25 mouse cellular contexts compared by ENCODE assay signal in genomic region chr8:94540889-94541795, GRCm38 (mm10). TPM values are rescaled to one million over a fixed set of nuclear protein-coding genes. Genes with fewer than 3 reads are reported as not detected.
DNase-seq lines count a peak whose midpoint lies in the region; ATAC-seq lines count a peak whose summit lies in the region.
"Had no signal": no experiment of that assay in that cellular context is flagged by ENCODE, and none has a peak within 500 bp of the region (broad histone marks: within the 10 kb centered on the region; RNA-seq: fewer than 3 reads in every experiment).

No protein-coding gene starts in this region.

- H3K4me3 ChIP-seq in hindbrain, embryonic 12.5 days = no peak overlapping the region
- H3K4me3 ChIP-seq: embryonic facial prominence, embryonic 12.5 days; gastrocnemius, adult 2 months; heart, embryonic 13.5 days; neural tube, embryonic 12.5 days had no signal

- H3K36me3 ChIP-seq in hindbrain, embryonic 12.5 days = no peaks in the 10 kb centered on the region
- H3K36me3 ChIP-seq: embryonic facial prominence, embryonic 12.5 days; heart, embryonic 13.5 days; neural tube, embryonic 12.5 days had no signal

- H3K4me2 ChIP-seq in hindbrain, embryonic 12.5 days (replicated peaks) = no peak overlapping the region
- H3K4me2 ChIP-seq: embryonic facial prominence, embryonic 12.5 days; heart, embryonic 13.5 days; midbrain, embryonic 11.5 days; neural tube, embryonic 12.5 days had no signal

- ATAC-seq in erythroblast, adult 5-6 weeks (replicated peaks; ENCODE audit: low FRiP score, poor library complexity, severe bottlenecking) = peak; percentile 44
- peak; percentile 48; the same call in 1 of the 2 replicates for ATAC-seq in monocyte, adult 5-6 weeks (replicated peaks; ENCODE audit: insufficient number of reproducible peaks, low FRiP score, low TSS enrichment, poor library complexity, severe bottlenecking)
- ATAC-seq in hindbrain, embryonic 12.5 days (ENCODE audit: low FRiP score) = no peak
- ATAC-seq: hindbrain, postnatal 0 days; intestine, postnatal 0 days had no signal

- WGBS in hindbrain, embryonic 12.5 days = 75% methylated on average over 17 of the region's 18 CpGs

- H3K9me3 ChIP-seq in hindbrain, embryonic 12.5 days (replicated peaks) = no peaks in the 10 kb centered on the region
- H3K9me3 ChIP-seq: embryonic facial prominence, embryonic 12.5 days; heart, embryonic 13.5 days; neural tube, embryonic 12.5 days had no signal

- DNase-seq in cerebellum, postnatal 10 days = peak; percentile 43 to 53
- DNase-seq in cerebellum, adult 18-20 months = no peak
- peak; percentile 64 for DNase-seq in A20 (ENCODE audit: low read depth, low spot score)
- no peak for DNase-seq in right cerebral cortex, postnatal 10 days (ENCODE audit: low spot score in 2 of 2)
- DNase-seq in frontal cortex, adult 2 months (ENCODE audit: extremely low spot score in 1 of 2, low spot score in 1 of 2) = no peak
- DNase-seq: adrenal gland, adult 2 months; cerebellum, adult 11-12 months; gastrocnemius, adult 2 months; heart, postnatal 36 days; left cerebral cortex, postnatal 4 days; liver; lung, adult 18-20 months; lung, postnatal 36 days; right cerebral cortex, adult 18-20 months; thymus, postnatal 36 days had no signal

- peaks cover 14% of the 10 kb centered on the region for H3K27me3 ChIP-seq in hindbrain, embryonic 12.5 days
- H3K27me3 ChIP-seq: embryonic facial prominence, embryonic 12.5 days had no signal

- no peaks in the 10 kb centered on the region for H3K4me1 ChIP-seq in hindbrain, embryonic 12.5 days
- H3K4me1 ChIP-seq: neural tube, embryonic 12.5 days had no signal

- no peak overlapping the region for H3K9ac ChIP-seq in hindbrain, embryonic 12.5 days
- H3K9ac ChIP-seq: embryonic facial prominence, embryonic 12.5 days; heart, embryonic 13.5 days; neural tube, embryonic 12.5 days had no signal

- no peak overlapping the region for H3K27ac ChIP-seq in hindbrain, embryonic 12.5 days
- H3K27ac ChIP-seq: embryonic facial prominence, embryonic 12.5 days; gastrocnemius, adult 2 months; heart, embryonic 13.5 days; hindbrain, postnatal 0 days; kidney, postnatal 0 days; neural tube, embryonic 12.5 days had no signal

RNA-seq across cellular contexts. Expression of gene Cpne2, which starts 8.4 kb away (rescaled TPM):
- 39.0 and 44.9 TPM in 2 replicates for total RNA-seq in erythroblast, adult 5-6 weeks (2015; ENCODE audit: low replicate concordance)
- 16.8 and 30.0 TPM in 2 replicates for total RNA-seq in erythroblast, adult 5-6 weeks (2017; ENCODE audit: low replicate concordance)
- 6.0 to 7.8 TPM (median 6.9 TPM) in 3 replicates for total RNA-seq in monocyte, adult 5-6 weeks (2017)
- 49.0 and 49.3 TPM in 2 replicates for polyA plus RNA-seq in frontal cortex, adult 2 months (2012; rRNA removed)
- polyA plus RNA-seq in hindbrain, embryonic 12.5 days (2016; fragmentation: Nextera tagmentation; extraction: Ambion mirVana) = 10.4 and 11.9 TPM in 2 replicates

Comparison
In these comparisons a context has a peak if more than half of its experiments do, and no peak if none do; other contexts are left out.
1. DNase-seq: peak in cerebellum, postnatal 10 days (2 of 2) and A20 (single experiment); none in cerebellum, adult 18-20 months (0 of 2), right cerebral cortex, postnatal 10 days (0 of 2) and frontal cortex, adult 2 months (0 of 2).